Mouse (Mus musculus) small intestine, adult 2 months (tissue): ENCODE data around the gene Mettl18.

Experiments used
- CTCF ChIP-seq: fragments of 200-500 bp; IDR thresholded peaks from 2 replicates; pipeline ENCODE4 v1.5.1; 2012; ENCODE audit warnings: low read depth, mild to moderate bottlenecking, control low read depth, inconsistent platforms, low read length, moderate library complexity, mixed read lengths; ENCODE audit not compliant: insufficient replicate concordance, insufficient read length; ENCODE audit errors: extremely low read depth
- POLR2A ChIP-seq: fragments of 200-500 bp; IDR thresholded peaks from 2 replicates; pipeline ENCODE4 v1.6.1; 2012; ENCODE audit warnings: low read depth, mild to moderate bottlenecking, control low read depth, inconsistent platforms, low read length, moderate library complexity

DNA sequence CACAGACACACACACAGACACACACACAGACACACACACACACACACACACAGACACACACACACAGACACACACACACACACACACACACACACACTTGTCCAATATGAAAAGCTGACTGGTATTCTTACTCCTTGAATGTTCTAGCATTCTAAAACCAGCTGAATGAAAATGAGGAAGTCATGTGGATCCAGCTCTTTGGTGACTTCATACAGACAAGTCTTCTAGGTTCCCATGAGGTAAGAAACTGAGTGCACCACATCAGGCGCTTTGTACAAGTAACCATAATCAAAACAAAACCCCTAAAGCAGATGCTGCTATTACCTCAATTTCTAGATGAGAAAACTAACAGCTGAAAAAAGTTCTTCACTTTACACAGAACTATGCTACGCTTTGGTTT lies 19.6 kb upstream of the Mettl18 start:
- TF ChIP-seq POLR2A = no peak
- no peak for TF ChIP-seq CTCF
